Mouse (Mus musculus): Measurements from ENCODE around the gene Dcp1a.

Gene Dcp1a

DNA sequence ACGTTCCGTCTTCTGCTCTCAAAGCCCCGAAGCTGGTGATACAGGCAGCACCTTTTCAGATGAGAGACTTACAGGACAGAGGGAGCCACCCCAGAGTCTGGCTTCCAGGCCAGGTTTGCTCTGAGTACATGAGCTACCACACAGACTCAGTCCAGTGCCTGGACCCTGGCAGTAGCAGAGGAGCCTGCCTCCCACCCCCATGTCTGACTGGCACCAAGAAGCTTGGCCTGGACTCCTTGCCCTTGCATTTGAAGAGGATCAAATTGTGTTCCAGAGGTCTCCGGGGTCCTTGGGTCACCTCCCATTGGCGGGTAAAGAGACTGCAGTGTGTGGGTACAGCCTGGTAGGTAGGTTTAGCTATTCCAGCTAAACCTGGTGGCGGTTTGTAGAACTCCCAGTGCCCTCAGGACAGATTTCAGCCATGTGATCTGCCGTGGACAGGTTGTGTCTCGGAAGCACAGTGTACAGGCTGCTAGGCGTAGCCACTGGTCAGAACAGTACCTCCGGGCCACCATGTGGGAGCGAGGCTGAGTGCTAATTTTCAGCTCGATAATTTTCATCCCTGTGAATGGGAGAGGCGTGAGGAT lies 81.6 kb downstream of the Dcp1a start:
- DNase-seq (ENCODE audit: low spot score in 2 of 2), result no peak

GRCm38 (mm10) chr14:30561470-30562187 lies 82.3 kb downstream of the Dcp1a start:
- DNase-seq (ENCODE audit: low spot score in 2 of 2), result peak; percentile 61 to 63

- DNase-seq (ENCODE audit: low spot score in 2 of 2), result no peak
These were observed 83.0 kb downstream of the Dcp1a start for GRCm38 (mm10) chr14:30562343-30562742.

DNA sequence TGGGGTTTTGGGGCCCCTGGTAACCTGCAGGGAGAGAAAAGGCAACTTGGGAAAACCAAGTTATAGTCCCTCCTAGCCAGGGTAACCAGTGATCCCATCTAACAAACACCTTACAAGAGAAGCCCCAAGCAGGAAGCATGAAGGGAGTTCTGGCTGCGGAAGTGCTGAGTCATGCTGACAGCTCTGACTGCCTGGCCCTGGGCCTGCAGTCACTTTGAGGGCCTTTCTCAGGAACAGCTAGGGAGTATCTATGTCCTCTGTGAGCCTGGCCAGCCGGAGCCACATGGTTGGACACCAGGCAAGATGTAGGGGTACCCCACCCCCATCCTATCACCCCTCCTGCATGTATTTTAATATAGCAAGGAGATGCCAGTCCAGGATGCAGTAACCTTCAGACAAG lies 85.1 kb downstream of the Dcp1a start:
- peak; percentile 35 to 52 for DNase-seq (ENCODE audit: low spot score in 2 of 2)

- DNase-seq (ENCODE audit: low spot score in 2 of 2), result no peak
These were observed 87.0 kb downstream of the Dcp1a start for GRCm38 (mm10) chr14:30566317-30566716.

GRCm38 (mm10) chr14:30568016-30568415 lies 88.7 kb downstream of the Dcp1a start:
- no peak for DNase-seq (ENCODE audit: low spot score in 2 of 2)

GRCm38 (mm10) chr14:30570303-30570702 lies 91.0 kb downstream of the Dcp1a start:
- DNase-seq (ENCODE audit: low spot score in 2 of 2), result no peak

GRCm38 (mm10) chr14:30572253-30572652 lies 92.9 kb downstream of the Dcp1a start:
- DNase-seq (ENCODE audit: low spot score in 2 of 2), result no peak

- no peak for DNase-seq (ENCODE audit: low spot score in 2 of 2)
These were observed 93.9 kb downstream of the Dcp1a start for GRCm38 (mm10) chr14:30573235-30573634.

GRCm38 (mm10) chr14:30573983-30574584 lies 94.7 kb downstream of the Dcp1a start:
- peak; percentile 57 to 75 for DNase-seq (ENCODE audit: low spot score in 2 of 2)

GRCm38 (mm10) chr14:30575791-30576190 lies 96.5 kb downstream of the Dcp1a start:
- no peak for DNase-seq (ENCODE audit: low spot score in 2 of 2)

- DNase-seq (ENCODE audit: low spot score in 2 of 2), result no peak
These were observed 96.9 kb downstream of the Dcp1a start for GRCm38 (mm10) chr14:30576260-30576659.
